Mouse (Mus musculus) ES-Bruce4 (cell line): ENCODE data around the gene Pheta1.

Experiments
- CTCF ChIP-seq: IDR thresholded peaks from one replicate; pipeline ENCODE4 v1.8.1; 2011; ENCODE audit warnings: low read depth, low read length
- EP300 ChIP-seq: IDR thresholded peaks from 2 replicates; pipeline ENCODE4 v1.6.1; 2011; ENCODE audit warnings: low read depth, low read length; ENCODE audit not compliant: insufficient read depth
- POLR2A ChIP-seq: IDR thresholded peaks from one replicate; pipeline ENCODE4 v1.8.1; 2011; ENCODE audit warnings: low read length; ENCODE audit not compliant: insufficient read depth

GRCm38 (mm10) chr5:121812526-121813243, 36.1 kb upstream of the Pheta1 start:
- TF ChIP-seq POLR2A, result no peak
- no peak for TF ChIP-seq CTCF
- no peak for TF ChIP-seq EP300
